Mouse (Mus musculus) embryo, embryonic 10 days (tissue): Measurements from ENCODE around the gene Stradb.
"Not testable (repeated sequence)": the region's sequence is repeated elsewhere in the genome, so short reads cannot be mapped to it uniquely, and the experiment has no call there.

Experiments
- DNase-seq: peaks from one replicate; pipeline ENCODE4 v3.0.0-alpha.2; 2015; ENCODE audit warnings: low spot score

The Stradb gene

DNA sequence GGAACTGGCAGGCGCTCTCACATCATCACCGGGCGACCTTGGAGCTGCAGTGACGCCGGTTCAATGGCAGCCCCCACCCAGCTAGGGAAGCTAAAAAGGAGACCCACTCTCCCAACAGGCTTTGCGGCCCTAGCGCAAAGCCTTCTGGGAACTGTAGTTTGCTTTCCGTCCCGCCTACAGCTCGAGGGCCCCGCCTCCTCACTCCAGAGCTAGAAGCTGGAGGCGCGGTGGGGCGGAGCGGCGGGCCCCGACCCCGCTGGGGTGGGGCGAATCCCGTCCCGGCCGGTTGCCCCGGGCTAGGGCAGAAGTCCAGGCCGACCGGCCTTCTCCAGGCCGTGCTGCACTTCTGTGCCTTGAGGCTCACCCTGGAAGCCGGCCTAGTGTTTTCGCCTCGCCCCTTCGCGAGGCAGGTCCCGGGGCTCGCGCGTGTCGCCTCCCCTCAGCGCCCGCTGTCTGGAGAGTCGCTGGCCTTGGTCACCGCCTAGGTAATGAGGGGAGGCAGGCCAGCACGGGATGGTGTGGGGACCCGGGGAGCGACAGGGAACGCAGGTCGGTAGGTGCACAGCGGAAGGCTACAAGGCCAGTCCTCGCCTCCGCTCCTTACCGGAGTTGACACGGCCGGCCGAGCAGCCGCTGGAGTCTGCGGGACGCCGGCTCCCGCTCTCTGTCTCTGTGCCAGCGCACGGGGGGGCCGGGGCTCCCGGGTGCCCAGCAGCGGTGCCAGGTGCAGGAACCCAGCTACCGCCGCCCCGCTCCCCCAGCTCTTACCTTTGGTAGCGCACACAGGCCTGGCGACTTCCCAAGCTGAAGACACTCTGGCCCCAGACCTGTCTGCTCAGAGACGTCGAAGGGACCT lies at the start of gene Stradb, which contains the start of gene Trak2:
Stradb (plus strand) TSS at position 157 of the 856 bp plus-strand sequence.
Trak2 (minus strand) TSS at position 65 of the 856 bp plus-strand sequence.
- DNase-seq, result peak; percentile 96

DNA sequence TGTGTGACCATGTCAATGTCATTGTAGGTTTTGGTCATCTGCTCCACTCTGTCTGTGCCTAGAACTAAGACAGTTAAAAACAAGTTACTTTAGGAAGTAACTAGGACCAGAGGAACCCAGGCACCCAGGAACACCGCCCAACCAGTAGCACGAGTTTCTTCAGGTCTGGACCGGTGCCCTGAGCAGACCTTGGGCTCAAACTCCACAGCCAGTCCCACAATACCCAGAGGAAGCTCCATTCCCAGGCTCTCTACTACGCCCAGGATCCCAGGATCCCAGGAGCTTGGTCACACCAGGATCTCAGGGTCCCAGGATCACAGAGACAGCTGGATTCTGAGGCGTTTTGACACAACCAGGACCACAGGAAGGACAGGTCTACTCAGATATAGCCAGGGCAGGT lies 46.7 kb upstream of the Stradb start:
- no peak for DNase-seq

DNA sequence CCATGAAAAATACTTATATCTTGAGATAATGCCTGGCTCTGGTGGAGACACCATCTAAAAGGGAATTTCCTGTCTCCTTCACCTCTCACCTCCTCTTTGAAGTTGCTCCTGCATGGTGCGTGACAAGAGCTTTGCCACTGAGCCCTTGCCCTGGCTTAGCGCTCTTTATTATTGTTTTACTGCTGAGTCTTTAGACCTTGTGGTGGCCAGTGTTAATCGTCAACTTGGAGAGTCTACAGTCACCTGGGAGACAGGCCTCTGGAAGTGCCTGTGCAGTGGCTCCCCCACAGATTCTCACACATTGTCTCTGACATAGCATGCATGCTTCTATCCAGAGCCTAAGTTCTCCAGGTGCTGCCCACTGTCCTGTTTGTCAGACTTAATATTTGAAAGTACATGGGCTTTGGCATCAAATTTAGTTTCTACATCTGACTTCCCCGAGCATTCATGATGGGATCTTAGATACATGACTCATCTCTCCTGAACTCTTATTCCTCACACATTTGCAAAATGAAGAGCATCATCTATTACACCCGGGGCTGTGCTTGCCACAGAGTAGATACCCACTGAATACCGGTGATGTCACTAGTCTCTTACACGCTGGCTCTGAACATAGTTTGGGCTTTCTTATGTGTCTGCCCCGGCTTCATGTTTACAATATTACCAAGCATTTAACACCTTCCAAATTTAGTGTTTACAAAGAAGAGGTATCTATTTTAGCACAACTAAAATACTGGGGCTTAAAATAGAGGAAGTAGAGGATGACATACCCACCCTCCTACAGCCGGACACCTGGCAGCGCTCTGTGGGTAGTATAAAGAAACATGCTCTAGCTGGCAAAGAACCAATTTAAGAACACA lies 36.3 kb upstream of the Stradb start:
- no peak for DNase-seq

DNA sequence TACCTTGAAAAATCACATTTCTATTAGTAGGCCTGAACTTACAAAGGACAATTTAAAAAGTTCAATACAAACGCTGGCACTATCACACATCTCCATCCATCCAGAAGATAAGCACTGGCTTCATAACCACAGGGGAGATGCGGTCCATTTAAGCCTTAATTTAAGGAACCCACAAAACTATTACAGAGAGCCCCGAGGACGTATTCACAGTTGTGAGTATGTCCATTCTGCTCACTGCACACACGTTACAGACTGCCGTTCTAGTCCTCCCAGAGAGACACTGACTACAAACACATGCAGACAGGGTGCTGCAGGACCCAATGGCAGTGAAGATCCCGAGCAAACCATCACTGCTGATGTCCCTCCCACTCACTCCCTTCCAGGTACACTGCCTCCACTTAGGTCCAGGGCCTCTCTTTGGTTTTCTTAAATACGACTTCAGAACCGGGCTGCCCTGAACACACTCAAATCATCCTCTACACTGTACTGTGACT lies 35.7 kb upstream of the Stradb start:
- DNase-seq, result no peak

DNA sequence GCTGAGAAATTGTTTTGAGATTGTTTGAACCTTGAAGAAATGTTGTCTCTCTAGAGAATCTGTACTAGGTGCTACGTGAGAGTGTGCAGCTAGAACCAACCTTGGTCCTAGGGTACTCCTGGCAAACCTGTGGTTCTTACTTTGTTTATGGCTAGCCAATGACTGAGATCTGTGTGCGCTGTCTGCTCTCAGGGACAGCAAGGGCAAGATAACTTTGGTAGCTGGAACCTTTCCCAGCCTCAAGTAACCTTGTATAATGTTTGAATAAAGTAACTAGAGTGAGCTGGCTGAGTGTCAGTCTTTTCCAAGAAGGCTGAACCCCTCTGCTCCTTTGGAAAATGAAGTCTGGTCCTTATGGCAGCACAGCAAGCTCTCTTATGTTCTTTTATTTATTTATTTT lies 27.8 kb upstream of the Stradb start:
- no peak for DNase-seq

DNA sequence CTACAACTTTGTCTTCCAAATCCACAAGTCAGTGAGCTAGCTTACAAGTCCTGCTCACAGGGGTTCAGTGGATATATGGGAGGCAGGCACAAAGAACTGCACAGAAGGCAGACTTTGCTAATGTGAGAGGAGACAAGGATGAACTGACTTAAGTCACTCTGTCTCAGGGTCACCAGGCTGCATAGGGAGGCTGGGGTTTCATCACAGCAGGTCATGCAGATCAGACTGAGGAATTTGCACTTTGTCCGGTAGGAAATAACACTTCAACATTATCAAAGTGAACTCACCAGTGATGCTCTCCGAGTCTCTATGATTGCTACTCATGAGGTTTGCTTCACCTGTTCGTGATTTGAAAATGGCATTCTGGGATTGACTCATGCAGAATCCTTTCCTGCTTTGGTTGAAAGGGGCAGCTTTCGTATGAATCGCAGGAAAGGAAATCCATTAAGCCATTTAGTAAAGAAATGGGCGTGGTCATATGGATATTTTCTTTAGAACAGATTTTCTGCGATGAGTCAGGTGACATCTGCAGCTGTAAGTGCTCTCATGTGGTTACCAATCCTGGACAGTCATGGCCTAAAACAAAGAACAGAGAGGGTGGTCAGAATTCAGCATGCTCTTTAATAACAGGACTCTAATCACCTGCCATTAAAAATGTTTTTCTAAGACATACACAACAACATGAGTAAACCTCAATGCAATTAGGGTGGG lies 27.2 kb upstream of the Stradb start:
- no peak for DNase-seq

DNA sequence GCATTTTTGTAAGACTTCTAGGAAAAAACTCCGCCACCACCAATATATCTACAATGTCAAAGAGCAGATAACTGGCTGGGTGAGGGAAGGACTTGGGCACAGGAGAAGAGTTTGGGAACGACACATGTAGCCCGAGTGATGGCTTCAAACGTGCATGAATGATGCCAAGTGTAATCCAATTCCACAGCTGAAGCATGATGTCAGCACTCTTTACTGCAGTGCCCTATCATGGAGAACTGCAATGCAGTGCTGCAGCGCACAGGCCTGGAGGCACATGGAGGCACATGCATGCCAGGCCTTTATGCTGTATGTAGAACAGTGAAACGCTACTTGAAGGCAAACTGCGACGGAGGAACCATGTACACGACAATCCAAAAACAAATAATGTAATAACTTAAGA lies 26.6 kb upstream of the Stradb start:
- DNase-seq, result no peak

DNA sequence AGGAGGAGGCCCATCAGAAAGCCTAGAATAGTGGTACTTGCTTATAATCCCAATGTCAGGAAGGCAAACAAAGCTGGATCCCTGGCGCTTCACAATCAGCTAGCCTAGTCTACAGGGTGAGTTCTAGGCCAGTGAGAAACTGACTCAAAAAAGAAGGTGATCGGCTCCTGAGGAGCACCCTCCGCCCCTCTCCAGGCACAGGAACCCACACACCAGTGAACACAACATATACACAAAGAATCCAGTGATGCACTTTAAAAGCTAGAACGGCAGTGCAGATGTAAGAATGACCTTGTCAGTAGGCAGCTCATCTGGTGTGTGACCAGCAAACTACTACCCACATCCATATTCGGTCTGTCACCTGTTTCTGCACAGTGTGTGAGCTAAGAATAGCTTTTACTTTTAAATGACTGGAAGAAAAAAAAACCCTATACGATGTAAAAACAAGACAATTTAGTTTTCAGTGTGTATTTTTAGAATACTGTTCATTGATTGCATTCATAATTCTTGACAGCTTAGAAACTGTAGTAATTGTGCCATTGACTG lies 23.7 kb upstream of the Stradb start:
- no peak for DNase-seq

DNA sequence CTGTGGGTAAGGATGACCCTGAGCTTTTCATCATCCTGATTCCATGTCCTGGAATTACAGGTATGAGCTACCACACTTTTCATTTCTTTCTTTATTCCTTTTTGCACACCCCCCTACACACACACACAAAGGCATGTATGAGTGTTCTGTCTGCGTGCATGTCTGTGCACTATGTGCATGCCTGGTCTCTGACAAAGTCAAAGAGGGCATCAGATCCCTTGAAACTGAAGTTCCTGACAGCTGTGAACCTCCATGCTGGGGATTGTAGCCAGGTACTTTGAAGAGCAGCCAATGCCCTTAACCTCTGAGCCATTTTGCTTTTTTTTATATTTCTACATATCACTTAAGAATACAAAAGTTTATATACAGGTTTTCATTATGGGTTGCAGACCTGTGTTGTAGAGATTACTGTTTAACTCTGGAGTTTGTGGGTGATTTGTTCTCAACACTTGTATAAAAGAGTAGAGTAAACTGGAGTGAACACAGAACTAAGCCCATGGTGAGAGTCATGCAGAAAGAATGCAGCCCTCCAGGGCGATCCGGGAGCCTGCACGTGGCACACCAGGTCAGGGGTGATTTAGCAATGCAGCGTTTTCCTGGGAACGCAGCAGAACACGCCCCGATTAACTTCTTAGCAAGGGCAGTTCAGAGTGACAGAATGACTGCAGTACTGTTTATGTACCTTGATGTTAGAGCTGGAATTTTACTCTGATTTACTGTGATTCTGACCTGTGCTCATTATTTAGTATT lies 22.2 kb upstream of the Stradb start:
- peak; percentile 72 for DNase-seq

DNA sequence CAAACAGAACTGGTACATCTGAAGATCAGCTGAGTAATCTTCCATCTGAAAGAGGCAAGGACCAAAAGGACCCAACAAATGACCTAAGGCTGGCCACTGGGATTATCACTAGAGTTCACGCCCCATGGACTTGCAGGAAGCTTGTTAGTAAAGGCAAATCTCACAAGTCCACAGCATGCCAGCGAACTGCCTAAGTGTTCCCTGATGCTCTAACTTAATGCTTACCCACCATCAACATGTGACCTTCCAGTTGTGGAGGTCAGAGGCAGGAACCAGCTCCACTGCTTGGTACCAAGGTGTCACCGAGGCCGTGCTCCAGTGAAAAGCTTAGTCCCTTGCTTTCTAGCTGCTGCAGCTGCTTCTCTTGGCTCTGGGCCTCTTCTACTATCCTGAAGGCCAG lies 21.5 kb upstream of the Stradb start:
- DNase-seq, result no peak

DNA sequence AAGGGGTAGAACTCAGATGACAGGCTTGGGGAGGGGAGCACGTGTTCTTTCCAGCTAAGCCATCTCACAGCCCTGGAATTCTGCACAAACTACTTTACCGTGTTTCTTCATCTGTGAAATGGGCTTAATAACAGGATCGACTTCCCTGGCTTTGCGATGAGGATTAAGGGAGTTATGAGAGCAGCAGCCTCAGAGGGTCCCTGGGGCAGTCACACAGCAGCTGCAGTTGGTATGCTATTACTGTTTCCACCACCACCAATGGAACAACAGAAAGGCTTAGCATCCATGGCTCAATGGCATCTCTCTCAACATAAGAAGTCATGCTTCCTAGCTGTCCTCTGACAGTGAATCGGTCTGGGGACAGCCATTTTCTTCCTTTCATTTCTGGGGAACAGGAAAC lies 20.8 kb upstream of the Stradb start:
- DNase-seq, result no peak

DNA sequence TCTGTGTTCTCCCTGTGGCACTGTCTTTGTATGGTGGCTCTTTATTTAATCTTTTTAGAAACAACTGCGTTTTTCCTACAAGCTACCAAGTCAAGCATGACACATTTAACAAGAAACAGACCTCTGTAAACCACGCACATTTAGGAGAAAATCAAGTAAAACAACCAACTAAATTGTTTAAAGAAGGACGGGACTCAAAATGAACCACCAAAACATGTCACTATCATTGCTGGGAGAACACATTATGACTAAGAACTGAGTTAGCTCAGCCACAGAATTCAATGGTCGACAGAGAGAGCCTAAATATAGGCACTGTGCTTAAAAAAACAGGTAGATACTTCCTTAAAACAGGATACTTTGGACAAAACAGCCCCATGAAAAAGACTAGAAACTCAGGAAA lies 20.3 kb upstream of the Stradb start:
- DNase-seq, result no peak

DNA sequence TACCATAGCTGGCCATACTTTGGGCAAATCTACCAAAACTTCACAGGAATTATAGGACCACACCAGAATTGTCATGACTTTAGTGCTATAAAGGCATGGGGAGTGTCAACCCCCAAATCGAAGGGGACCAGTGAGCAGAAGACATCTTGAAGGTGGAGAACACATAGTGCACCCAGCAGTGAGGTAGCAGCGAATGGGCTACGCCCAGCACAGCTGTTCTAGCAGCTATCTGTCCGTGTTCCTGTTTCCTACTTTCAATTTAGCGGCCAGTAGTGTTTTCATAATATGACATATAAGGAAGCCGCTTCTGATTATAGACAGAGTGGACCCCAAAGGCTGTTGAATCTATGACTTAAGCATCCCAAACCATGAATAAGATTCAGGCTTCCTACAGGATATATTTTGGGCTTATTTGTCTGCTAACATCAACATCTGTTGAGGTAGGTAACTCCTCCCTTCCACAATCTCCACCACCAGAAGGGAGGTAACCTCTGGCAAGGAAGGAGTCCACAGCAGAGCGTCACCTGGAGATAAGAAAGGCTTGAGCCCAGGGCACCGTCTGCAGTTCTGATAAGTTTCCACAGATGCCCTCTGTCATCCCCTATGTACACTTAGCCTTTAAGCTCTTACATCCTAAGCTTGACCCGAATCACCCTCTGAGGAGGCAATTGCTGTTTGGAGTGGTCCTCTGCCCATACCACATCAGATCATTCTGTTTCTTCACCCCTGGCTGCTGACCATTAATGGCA lies 19.5 kb upstream of the Stradb start:
- DNase-seq, result no peak

DNA sequence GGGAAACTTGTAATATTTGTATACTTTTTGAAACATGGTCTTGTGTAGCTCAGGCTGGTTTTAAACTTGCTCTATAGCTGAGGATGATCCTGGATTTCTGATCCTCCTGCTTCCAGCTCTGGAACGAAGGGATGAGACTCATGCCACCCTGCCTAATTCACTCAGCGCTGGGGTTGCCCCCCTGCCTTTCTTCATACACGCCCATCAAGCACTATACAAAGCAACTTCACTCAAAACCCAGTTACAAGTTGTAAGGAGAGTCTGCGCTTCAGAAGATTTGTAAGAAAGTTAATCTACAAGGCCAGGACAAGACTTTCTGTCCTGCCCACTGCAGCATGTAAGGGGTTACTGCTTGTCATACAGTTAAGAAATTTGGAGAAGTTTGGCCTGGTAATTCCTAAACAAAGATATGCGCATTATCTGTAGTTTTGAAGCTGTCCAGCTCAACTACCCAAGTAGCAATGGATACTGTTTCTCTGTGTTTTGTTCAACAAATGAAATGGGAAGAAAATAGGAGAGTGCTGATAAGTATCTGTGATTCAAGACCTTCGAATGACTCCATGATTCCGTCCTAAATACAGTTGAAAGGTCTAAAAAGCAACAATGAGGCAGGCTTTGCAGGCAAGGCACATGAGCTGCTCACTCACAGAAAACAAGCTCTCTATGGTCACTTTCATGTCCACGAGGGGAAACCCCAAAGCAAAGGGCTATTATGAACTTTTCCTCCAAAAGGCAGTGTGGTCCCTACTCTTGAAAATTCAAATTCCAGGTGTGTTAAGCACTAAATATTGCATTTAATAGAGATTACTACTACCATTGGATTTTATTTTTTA lies 18.5 kb upstream of the Stradb start:
- no peak for DNase-seq

DNA sequence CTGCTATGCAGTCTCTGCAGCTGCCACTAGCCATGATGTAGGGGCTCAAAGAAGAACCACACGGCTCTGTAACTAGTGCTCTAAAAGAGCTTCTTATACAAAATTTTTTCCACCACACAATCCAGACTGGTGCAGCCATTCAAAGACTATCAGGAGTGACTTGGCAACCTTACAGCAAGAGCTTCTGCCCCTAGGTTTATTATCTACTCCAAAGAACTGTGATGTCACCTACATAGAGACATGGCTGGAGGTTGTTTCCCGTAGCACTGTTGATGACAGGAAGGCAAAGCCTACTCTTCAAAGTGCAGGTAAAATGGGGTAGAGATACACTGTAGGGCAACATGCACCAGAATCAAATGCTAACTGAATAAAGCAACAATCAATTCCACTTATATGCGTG lies 17.6 kb upstream of the Stradb start:
- no peak for DNase-seq

DNA sequence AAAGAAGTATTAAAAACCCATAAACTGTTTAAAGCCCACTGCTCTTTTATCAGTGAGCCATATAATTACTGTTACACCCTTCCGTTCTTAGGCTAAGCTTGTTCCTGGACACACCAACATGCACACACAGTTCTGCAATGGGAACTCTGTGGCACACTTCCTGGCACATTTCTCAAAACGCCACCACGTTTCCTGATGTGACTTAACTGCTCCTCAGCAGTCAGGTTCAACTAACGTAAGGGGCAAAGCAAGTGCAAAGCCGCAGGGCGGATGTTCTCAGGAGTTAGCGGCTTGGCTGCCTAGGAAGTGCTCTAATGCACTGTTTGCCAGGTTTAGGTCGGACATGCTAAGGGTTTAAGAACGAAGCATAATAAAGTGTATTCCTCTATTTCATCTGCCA lies 17.1 kb upstream of the Stradb start:
- no peak for DNase-seq

DNA sequence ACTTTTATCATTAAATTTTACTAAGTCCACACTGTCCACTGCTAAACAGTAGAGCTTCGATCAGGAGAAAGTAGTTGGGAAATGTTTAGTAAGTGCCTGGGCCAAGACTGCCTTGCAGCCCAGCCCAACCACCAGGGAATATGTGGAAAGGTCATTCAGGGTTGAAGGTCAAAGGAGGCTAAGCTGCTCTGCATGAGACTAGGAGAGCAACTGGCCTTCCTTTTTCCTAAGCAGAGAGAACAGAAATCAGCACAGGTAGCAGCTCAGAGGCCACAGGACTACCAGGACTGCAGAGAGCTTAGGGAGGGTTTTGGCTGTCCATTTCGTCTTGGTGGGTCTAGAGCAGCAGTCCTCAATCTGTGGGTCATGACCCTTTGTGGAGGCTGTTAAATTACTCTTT lies 15.4 kb upstream of the Stradb start:
- peak; percentile 81 for DNase-seq

DNA sequence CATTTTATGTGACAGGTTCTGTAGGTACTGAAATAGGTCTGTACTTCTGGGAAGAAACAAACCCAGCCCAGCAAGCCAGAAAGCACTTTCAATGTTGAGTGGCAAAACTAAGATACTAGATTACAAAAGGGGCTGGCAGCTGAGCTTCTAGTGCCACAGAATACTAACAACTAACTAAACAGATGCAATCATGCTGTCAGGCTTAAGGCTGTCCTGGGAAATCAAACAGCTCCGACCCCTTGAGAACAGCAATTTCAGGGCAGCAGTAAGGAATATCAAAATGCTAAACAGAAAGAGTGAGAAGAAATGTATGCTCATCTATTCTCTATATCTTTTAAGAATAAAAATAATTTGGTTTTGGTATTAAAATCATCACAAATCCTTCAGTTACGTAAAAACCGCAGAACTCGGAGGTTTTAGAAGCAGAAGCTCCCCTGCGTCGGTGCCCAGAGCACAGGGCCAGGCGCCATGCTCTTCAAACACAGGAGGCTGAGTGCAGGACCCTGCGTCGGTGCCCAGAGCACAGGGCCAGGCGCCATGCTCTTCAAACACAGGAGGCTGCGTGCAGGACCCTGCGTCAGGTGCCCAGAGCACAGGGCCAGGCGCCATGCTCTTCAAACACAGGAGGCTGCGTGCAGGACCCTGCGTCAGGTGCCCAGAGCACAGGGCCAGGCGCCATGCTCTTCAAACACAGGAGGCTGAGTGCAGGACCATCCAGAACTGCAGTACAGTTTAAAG lies 14.4 kb upstream of the Stradb start:
- DNase-seq, result not testable (repeated sequence)

DNA sequence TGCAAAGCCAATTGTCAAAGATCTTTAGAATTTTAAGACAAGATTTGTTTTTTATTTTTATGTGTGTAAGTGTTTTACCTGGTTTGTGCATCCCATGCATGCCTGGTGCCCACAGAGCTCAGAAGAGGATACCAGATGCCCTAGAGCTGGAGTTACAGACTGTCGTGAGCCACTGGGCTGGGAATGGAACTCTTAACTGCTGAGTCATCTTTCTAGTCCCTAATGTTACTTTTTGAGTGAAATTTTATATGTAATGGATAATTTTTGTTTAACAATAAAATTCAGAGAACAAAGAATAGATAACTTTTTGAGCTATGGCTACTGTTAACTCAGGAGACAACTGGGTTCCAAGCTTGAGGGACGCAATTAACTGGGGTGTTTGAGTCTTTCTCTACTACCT lies 13.6 kb upstream of the Stradb start:
- no peak for DNase-seq
